In genomic region chr15:49270198-49270597, GRCm38 (mm10) we compare ENCODE assay signal across 21 mouse cellular contexts.
DNase-seq lines count a peak whose midpoint lies in the region; ATAC-seq lines count a peak whose summit lies in the region.
"Had no signal": no experiment of that assay in that cellular context is flagged by ENCODE, and none has a peak within 500 bp of the region (broad histone marks: within the 10 kb centered on the region; RNA-seq: fewer than 3 reads in every experiment).

No protein-coding gene starts in this region.

- ATAC-seq in embryonic facial prominence, embryonic 11.5 days (replicated peaks; ENCODE audit: insufficient number of reproducible peaks, low FRiP score, low TSS enrichment, low read depth) = no peak
- ATAC-seq: activated CD4-positive, CD25-positive, alpha-beta regulatory T cell, adult 4 months; intestine, postnatal 0 days; midbrain, embryonic 15.5 days had no signal

- no peak overlapping the region for H3K27ac ChIP-seq in embryonic facial prominence, embryonic 11.5 days (replicated peaks; ENCODE audit: low read depth, low read length)
- H3K27ac ChIP-seq in embryonic facial prominence, embryonic 10.5 days (replicated peaks) = no peak overlapping the region
- H3K27ac ChIP-seq: heart, embryonic 10.5 days; limb, embryonic 12.5 days; macrophage; midbrain, embryonic 15.5 days had no signal

- no peaks in the 10 kb centered on the region for H3K27me3 ChIP-seq in embryonic facial prominence, embryonic 11.5 days (ENCODE audit: control insufficient read depth, insufficient read depth, low read length)
- H3K27me3 ChIP-seq in embryonic facial prominence, embryonic 10.5 days (replicated peaks; ENCODE audit: low read depth, poor library complexity, severe bottlenecking) = no peaks in the 10 kb centered on the region
- H3K27me3 ChIP-seq: limb, embryonic 12.5 days; midbrain, embryonic 15.5 days had no signal

- H3K4me2 ChIP-seq in embryonic facial prominence, embryonic 11.5 days (ENCODE audit: low read depth, low read length) = no peak overlapping the region
- H3K4me2 ChIP-seq: limb, embryonic 12.5 days; midbrain, embryonic 15.5 days had no signal

- H3K4me1 ChIP-seq in embryonic facial prominence, embryonic 11.5 days (ENCODE audit: control insufficient read depth, insufficient read depth, low read length) = no peaks in the 10 kb centered on the region
- no peaks in the 10 kb centered on the region for H3K4me1 ChIP-seq in embryonic facial prominence, embryonic 10.5 days
- H3K4me1 ChIP-seq: heart, embryonic 10.5 days; limb, embryonic 12.5 days; midbrain, embryonic 15.5 days had no signal

- H3K36me3 ChIP-seq in embryonic facial prominence, embryonic 11.5 days (replicated peaks; ENCODE audit: control insufficient read depth, insufficient read depth, low read depth, low read length) = no peaks in the 10 kb centered on the region
- H3K36me3 ChIP-seq in embryonic facial prominence, embryonic 10.5 days (replicated peaks) = no peaks in the 10 kb centered on the region
- H3K36me3 ChIP-seq: heart, embryonic 10.5 days; limb, embryonic 12.5 days; midbrain, embryonic 15.5 days had no signal

- WGBS in embryonic facial prominence, embryonic 11.5 days = 45% methylated on average over 1 of the region's 1 CpGs
- WGBS in embryonic facial prominence, embryonic 10.5 days = 45% methylated on average over 1 of the region's 1 CpGs

- H3K9ac ChIP-seq in embryonic facial prominence, embryonic 11.5 days (replicated peaks; ENCODE audit: low read length) = no peak overlapping the region
- H3K9ac ChIP-seq: limb, embryonic 12.5 days; midbrain, embryonic 15.5 days had no signal

- no peak overlapping the region for H3K4me3 ChIP-seq in embryonic facial prominence, embryonic 11.5 days (ENCODE audit: low read depth, low read length)
- H3K4me3 ChIP-seq in embryonic facial prominence, embryonic 10.5 days = no peak overlapping the region
- H3K4me3 ChIP-seq: erythroblast, embryonic 14.5 days; heart, embryonic 10.5 days; limb, embryonic 12.5 days; midbrain, embryonic 15.5 days had no signal

- no peaks in the 10 kb centered on the region for H3K9me3 ChIP-seq in embryonic facial prominence, embryonic 11.5 days (replicated peaks; ENCODE audit: control insufficient read depth, low read length)
- H3K9me3 ChIP-seq in embryonic facial prominence, embryonic 10.5 days = no peaks in the 10 kb centered on the region
- H3K9me3 ChIP-seq: heart, embryonic 10.5 days; limb, embryonic 12.5 days; midbrain, embryonic 15.5 days had no signal

- peak; percentile 37 for DNase-seq in embryonic facial prominence, embryonic 11.5 days (ENCODE audit: low spot score)
- DNase-seq in embryonic facial prominence, embryonic 10.5 days (ENCODE audit: low spot score) = no peak
- DNase-seq in layer of hippocampus, adult 9-10 months (ENCODE audit: low spot score) = peak; percentile 33
- no peak for DNase-seq in layer of hippocampus, adult 11-12 months (ENCODE audit: low spot score)
- DNase-seq in ES-CJ7 (ENCODE audit: low read depth, low spot score) = peak; percentile 21
- peak; percentile 8 for DNase-seq in brain, adult 2 months (ENCODE audit: low read depth, low spot score)
- DNase-seq in urinary bladder, postnatal 25 days (ENCODE audit: low spot score) = no peak
- DNase-seq in cerebellum, adult 11-12 months = no peak
- DNase-seq: B cell, adult 2 months; cerebellum, adult 18-20 months; gastrocnemius, postnatal 10 days; heart, postnatal 4 days; kidney, postnatal 36 days; right cerebral cortex, postnatal 4 days had no signal

Comparison
In these comparisons a context has a peak if more than half of its experiments do, and no peak if none do; other contexts are left out.
1. DNase-seq: peak in embryonic facial prominence, embryonic 11.5 days (single experiment), layer of hippocampus, adult 9-10 months (single experiment), ES-CJ7 (single experiment) and brain, adult 2 months (single experiment); none in embryonic facial prominence, embryonic 10.5 days (single experiment), layer of hippocampus, adult 11-12 months (single experiment), urinary bladder, postnatal 25 days (single experiment) and cerebellum, adult 11-12 months (single experiment).